Mouse (Mus musculus) testis, postnatal 10 days (tissue): ENCODE measurements around the gene Eno3.

Experiments
- DNase-seq: peaks from one replicate; pipeline ENCODE4 v3.0.0; 2021; ENCODE audit warnings: low spot score

Eno3 gene

DNA sequence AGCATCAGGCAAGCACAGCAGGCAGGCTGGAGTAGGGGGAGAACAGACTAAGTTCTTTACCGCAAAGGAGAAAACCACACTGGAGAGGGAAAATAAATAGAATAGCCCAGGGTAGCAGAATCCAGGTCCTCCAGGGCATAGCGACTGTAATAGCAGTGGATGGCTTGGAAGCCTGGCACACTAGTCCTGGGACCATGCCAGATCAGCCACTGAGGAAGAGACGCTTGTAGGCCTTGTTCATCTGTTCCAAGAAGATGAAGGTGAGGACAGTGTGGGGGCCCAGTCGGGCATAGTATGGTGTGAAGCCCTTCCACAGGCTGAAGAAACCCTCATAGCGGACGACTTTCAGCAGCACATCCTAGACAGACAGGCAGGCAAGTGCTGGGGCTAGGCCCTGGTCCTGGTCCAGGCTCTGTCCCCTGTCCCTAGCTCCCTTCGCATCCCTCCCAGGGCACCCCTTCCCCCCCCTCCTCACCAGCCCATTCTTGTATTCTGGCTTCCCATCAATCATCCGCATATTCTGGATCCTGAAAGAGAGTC lies 12.4 kb upstream of the Eno3 start:
- DNase-seq: no peak

DNA sequence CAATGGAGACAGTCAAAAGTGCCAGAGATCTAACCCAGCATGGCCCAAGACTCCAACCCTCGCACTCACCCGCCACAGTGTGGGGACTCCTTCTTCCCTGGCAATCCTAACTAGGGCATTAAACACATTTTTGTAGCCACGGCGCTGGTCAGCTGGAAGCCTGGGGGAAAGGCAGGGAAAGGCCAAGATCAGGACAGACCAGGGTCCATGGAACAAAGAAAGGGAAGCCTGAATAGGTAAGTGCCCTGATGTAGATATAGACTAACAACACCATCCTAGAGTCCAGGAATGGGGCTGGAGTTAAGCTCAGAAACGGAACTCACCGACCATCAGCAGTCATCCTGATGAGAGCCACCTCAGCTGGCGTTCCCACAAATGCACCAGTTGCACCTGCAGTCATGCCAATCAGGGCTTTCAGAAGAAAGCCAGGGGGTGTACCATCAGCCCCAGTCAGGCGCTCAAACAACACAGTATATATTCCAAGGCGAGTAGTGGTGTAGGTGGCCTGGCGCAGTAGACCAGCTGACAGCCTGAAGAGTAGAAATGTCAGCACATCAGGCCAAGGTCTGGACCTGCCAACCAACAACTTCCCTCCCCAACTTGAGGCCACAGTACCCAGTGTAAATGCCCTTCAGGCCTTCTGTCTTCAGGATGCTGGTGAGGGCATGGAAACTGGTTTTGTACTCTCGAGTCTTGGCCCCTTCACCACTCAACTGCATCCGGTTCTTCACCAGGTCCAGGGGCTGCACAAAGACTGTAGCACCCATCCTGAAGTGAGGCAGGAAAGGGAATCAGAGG lies 11.3 kb upstream of the Eno3 start:
- no peak for DNase-seq

GRCm38 (mm10) chr11:70646259-70646555 lies 10.8 kb upstream of the Eno3 start:
- DNase-seq: peak; percentile 63

DNA sequence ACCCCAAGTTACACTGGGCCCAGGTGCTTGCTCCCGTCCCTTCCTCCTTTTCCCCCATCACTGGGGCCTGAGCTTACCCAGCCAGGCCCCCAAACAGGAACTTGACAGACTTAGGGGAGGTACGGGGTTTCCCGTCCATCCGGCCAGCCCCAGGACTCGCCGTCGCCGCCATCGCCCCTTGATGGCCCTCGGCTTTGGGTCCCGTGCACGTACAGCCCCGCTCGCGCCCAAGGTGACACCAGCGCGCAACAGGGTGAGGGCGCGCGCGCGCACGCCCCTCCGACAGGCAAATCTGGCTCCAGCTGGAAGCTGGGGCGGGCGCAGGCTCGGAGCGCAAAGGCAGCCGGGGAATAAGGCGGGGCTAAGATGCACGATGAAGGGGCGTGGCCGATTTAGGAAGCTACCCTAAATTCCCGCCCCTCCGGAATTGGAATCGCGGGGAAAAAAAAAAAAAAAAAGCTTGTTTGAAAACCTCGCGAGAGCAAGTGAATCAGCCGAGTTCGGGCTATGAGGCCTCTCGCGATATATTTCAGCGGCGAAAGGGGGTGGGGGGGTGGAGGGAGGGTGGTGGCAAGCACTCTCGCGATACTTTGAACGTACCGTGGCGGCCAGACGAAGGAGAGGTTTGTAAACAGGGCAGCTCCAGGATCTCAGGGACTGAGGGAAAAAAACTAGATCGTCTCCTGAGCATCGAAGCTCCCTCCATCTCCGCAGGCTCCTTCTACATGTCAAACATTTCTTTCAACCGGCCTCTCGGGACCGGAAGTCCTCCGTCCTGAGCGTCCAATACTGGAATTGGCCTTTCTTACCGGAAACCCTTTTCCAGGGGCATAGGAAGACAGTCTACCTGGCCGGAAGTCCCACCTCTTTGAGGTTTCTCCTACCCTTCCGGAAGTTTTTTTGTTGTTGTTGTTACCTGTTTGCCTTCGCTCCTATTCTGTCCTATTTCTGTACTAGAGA lies 10.0 kb upstream of the Eno3 start, which contains the start of the genes Rnf167 and Slc25a11:
Gene Rnf167, plus strand, starts transcription at position 545 of the 960 bp plus-strand sequence.
Gene Slc25a11, minus strand, starts transcription at position 789 of the 960 bp plus-strand sequence.
- peak; percentile 97 for DNase-seq

- peak; percentile 66 for DNase-seq
These were observed 9.1 kb upstream of the Eno3 start for GRCm38 (mm10) chr11:70647716-70648420.

- DNase-seq: no peak
These were observed 8.5 kb upstream of the Eno3 start for GRCm38 (mm10) chr11:70648512-70648911.

- DNase-seq: no peak
These were observed 7.7 kb upstream of the Eno3 start for GRCm38 (mm10) chr11:70649185-70649734.

DNA sequence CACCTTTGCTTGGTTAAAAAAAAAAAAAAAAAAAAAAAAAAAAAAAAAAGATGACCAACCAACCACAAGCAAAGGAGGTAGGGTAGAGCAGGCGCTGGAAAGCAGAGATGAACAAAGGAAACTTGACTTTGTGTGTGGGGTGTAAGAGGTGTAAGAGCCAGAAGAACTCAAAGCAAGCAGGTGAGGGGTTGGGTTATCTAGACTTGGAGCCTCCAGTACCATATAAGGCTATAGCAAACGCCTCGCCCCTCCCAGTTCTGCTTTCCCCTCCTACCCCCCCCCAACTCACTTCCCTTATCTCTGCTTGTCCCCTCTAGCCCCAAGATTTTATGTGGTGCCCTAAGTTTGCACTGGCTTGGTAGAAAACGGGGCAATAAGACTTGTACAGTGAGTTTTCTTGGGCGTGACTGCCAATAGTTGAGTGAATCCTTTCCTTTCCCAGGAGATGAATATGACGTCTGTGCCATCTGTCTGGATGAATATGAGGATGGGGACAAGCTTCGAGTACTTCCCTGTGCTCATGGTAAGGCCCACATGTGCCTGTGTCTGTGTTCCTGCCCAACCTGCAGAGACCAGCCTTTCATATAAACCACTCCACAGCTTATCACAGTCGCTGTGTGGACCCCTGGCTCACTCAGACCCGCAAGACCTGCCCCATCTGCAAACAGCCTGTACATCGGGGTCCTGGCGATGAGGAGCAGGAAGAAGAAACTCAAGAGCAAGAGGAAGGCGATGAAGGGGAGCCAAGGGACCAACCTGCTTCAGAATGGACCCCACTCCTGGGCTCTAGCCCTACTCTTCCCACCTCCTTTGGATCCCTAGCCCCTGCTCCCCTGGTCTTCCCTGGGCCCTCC lies 6.5 kb upstream of the Eno3 start:
- no peak for DNase-seq

DNA sequence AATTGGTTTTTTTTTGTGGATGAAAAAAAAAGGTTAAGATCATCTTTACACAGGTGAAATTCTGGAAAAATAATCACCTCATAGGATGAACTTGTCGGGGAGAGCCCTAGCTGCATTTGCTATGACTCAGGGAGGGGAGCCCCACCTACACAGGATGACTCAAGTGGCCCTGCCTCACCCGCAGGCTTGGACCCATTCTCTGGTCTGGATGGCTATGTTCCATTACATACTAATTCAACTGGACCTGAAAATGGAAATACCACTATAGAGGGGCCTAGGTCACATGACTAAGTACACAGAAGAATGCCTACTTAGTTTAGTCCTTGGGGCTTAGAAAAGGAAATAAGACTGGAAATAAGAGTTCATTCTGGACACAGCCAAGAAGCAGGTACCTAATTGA lies 5.6 kb upstream of the Eno3 start:
- DNase-seq: no peak

DNA sequence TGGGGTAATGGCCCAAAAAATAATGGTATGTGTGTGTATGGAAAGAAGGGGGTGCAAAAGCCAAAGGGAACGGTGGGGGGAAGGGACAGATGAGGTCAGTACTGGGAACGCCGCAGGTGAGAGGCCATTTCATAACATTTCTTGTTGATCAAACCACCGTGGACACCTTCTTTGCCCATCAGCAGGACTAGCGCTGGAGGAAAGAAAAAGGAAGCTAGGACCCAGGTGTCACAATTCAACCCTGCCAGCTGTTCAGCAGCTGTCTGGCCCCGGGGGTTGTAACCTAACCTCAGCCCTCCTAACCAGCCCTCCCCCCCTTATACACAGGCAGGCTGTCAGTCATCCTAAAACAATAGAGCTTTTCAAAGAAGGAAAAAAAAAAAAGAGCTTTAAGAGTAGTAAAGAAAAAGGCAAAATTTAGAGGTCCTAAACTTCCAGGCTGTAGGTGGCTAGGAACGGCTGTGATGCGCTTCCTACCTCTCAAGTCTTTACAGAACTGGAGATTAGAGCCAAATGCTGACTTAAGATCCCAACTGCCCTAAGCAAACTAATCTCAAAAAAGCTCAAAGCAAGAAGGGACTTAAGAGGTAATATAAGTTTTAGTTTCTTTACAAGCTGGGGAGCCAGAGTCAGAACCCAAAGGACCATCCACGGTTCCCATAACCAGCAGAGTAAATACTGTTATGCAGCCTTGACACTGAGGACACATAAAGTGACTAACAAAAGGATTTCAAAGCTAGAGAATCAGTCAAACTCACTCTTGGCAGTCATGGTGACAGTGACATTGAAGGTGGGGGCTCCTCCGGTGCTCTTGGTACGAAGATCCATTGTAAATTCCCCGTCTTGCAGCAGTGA lies 4.7 kb upstream of the Eno3 start:
- DNase-seq: no peak

DNA sequence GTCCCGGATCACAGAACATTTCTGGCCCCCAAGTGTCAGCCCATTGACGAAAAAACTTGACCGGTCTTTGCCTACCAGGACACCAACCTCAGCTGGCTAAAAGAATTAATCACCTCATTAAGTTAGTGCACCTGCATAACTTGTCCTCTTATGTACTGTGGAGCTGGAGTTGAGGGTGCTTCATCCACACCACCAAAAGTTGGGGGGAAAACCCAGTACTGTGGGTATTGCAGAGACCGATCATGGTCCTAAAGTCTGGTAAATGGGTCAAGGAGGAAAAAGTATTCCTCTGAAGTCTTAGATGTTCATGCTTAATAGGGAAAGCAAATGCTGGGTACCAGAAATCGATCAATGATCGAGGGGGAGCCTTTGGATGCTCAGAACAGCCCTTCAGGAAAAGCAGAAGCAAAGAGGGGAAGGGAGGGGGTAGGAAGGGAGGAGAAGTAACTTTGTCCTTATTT lies 4.1 kb upstream of the Eno3 start:
- no peak for DNase-seq

DNA sequence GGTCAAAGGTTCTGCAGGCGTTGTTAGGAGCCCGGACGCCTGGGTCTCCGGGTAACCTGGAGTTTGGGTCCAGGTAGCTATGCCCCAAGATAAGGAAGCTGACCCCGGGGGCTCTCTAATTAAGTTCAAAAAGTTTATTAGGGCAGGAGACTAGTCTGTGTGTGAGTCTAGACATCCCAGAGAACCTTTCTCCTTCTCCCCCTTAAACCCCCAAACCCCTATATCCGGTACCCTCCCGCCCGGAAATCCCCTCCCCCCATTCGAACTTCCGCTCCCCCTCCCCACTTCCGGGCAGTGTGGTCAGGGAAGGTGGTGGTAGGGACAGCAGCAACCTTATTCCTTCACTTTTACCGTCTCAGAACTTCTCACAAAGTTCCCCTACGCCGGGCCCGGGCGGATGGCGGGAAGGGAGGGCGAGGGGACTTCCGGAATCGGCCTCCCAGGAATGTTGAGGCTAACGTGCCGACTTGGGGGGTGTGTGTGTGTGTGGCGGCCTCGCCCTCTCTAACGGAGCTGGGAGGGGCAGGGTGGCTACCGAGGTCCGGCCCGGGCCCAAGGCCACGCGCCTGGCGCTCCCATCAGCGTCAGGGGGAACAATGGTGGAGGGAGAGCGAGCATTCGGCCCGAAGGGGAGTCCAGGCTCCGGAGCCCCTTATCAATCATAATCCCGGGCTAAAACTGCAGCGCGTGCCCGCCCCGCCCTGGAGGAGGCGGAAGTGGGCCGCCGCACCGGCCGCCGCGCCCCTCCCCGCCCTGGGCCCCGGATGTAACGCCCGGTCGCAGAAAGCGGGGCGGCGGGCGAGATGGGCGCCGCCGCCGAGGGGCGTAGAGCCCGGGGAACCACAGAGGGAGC lies 3.4 kb upstream of the Eno3 start:
- peak; percentile 83 for DNase-seq

DNA sequence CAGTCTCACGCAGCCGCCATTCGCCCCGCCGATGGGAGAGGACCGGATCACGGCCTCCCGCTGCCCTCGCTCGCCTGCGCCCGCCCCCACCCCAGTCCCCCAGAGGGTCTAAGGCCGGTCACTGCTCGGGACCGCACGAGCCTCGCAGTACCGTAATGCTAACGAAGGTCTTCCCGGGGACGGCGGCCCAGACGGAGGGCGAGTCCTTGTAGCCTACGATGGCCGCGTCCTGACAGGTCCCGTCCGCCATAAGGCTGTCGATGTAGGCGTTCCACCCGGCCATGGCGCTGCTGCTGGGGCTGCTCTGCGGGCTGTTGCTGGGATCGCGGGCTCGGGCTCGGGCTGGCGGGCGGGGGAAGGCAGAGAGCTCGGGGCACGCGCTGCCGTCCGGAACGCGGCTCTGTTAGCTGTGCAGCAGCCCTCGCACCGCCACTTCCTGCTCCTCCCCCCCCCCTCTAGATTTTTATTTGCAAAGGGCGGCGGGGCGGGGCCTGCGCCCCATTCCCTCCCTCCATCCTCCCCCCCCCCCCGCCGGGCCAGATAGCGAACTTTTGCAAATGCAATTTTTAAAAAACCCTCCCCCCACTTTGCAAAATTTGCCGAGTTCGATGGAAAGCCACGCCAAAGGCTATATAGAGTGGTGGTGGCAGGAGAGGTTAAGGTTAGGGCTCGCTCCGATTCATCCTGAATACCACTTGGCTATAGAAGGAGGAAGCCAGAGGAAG lies 2.6 kb upstream of the Eno3 start, which contains the start of gene Pfn1:
Gene Pfn1, minus strand, starts transcription at position 447 of the 725 bp plus-strand sequence.
- DNase-seq: peak; percentile 87

- DNase-seq: peak; percentile 90
These were observed 2.0 kb upstream of the Eno3 start for GRCm38 (mm10) chr11:70654923-70655570.

DNA sequence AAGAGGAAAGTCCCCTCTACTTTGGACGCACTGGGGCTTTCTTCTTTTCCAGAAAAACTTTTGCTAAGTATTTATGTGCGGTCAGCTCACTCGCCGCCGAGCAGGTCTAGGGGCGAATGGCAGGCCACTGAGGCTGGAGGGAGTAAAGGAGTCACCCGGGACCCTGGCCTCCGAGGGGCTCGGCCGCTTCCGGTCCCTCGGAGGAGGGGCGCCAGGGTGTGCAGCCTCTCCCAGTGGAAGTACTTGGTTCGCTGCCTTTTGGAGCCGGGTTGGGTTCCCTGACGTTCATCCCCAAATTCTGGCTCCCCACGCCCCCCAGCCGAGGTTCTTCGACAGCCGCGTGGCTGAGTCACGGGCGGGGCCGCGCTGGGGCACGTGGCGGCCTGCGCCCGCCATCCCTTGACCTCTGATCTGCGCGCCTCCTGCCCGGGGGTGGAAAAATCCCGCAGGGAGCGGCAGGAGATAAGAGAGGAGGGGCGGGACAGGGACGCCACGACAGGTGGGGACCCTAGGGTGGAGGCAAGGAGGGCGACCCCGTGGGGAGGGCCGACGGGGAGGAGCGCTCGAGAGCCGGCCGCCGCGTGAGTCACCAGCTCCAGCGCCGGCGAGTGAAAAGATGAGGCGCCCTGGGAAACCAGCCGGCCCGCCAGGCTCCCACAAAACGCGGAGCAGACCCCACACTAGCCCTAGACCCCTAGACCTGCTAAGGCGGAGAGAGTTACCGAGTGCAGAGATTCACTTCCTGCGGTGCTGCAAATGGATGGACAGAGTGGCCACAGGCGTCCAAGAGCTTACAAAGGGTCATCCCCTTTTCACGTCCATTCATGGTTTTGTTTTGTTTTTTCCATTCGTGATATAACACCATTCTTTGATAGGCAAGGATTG lies 1.2 kb upstream of the Eno3 start:
- DNase-seq: peak; percentile 80

GRCm38 (mm10) chr11:70656456-70656927 lies 510 bp upstream of the Eno3 start:
- DNase-seq: peak; percentile 78
